Mouse (Mus musculus): ENCODE measurements at regions not wholly inside any gene's neighbourhood (a gene's known extent, or its start where the extent isn't known, plus 50 kb on each side); places are given as distances from the start of the nearest gene placed in this dataset.

DNA sequence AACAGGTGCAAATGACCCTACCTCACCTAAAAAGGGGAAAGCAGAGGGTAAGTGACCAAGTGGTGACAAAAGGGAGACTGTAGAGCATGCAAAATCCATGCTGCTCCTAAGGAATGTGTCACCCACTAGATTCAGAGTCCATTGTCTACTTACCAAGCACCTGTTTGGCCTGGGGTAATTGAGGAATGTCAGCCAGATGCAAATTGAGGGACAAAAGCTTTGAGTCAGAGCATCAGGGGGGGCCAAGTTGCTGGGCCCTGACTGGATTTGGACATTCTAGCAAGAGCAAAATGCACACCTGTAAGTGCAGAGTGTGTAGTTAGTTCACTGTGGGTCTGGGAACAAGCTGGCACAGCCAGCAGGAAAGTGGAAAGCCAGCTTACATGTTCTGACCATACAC lies 2783.6 kb downstream of the Gm37988 start:
- no peak for DNase-seq (ENCODE audit: low read depth in 1 of 2, low spot score in 2 of 2)
